Mouse (Mus musculus) embryo, embryonic 9.5 days (tissue): Measurements from ENCODE around the gene Slc25a23.

Source experiments
- DNase-seq: peaks from one replicate; pipeline ENCODE4 v3.0.0-alpha.2; 2017; ENCODE audit errors: extremely low spot score

Gene Slc25a23

GRCm38 (mm10) chr17:57012245-57012795 lies 47.3 kb downstream of the Slc25a23 start:
- DNase-seq, result no peak

GRCm38 (mm10) chr17:57011236-57012141 lies 48.2 kb downstream of the Slc25a23 start, which contains the start of the genes Gtf2f1 and Gm17949:
Gtf2f1 (minus strand) TSS chr17:57011288.
Gm17949 (plus strand) TSS chr17:57011469.
- peak; percentile 98 for DNase-seq

GRCm38 (mm10) chr17:57010911-57011235 lies 48.8 kb downstream of the Slc25a23 start:
- no peak for DNase-seq

GRCm38 (mm10) chr17:57007137-57007905 lies 52.3 kb downstream of the Slc25a23 start:
- no peak for DNase-seq

- DNase-seq, result no peak
These were observed 55.7 kb downstream of the Slc25a23 start for GRCm38 (mm10) chr17:57003994-57004393.

GRCm38 (mm10) chr17:57001228-57001627 lies 58.4 kb downstream of the Slc25a23 start:
- DNase-seq, result no peak

- no peak for DNase-seq
These were observed 59.6 kb downstream of the Slc25a23 start, which contains the start of gene Pspn for GRCm38 (mm10) chr17:56999968-57000609. Pspn (minus strand) TSS chr17:57000018.

- DNase-seq, result no peak
These were observed 60.2 kb downstream of the Slc25a23 start for GRCm38 (mm10) chr17:56999414-56999813.

GRCm38 (mm10) chr17:56997029-56997667 lies 62.5 kb downstream of the Slc25a23 start, which contains the start of gene Alkbh7:
Alkbh7 (plus strand) TSS chr17:56997339.
- peak; percentile 95 for DNase-seq

- no peak for DNase-seq
These were observed 63.2 kb downstream of the Slc25a23 start for GRCm38 (mm10) chr17:56996506-56996905.

GRCm38 (mm10) chr17:56995046-56995445 lies 64.6 kb downstream of the Slc25a23 start:
- no peak for DNase-seq
